Mouse (Mus musculus): ENCODE results near the gene E430018J23Rik.

- no peak for TF ChIP-seq GATA1 (IDR thresholded peaks at IDR 0.05; ENCODE audit: borderline replicate concordance, low read length)
- no peak for TF ChIP-seq FLI1 (IDR thresholded peaks at IDR 0.05; ENCODE audit: low read length)
These were observed 1.1 kb downstream of the E430018J23Rik start for GRCm38 (mm10) chr7:127392251-127392824.

Measured in megakaryocyte, embryonic 14.5 days (primary cell).